Mouse (Mus musculus) lung, adult 2 months (tissue): ENCODE results near the gene Ppp1r15a.

ENCODE experiments used
- CTCF ChIP-seq: fragments of 200-500 bp; IDR thresholded peaks from 2 replicates; pipeline ENCODE4 v1.5.1; 2011; ENCODE audit warnings: mild to moderate bottlenecking, low read length, control low read depth; ENCODE audit not compliant: insufficient read depth
- POLR2A ChIP-seq: fragments of 200-500 bp; IDR thresholded peaks from 2 replicates; pipeline ENCODE4 v1.6.1; 2011; ENCODE audit warnings: low read depth, mild to moderate bottlenecking, control low read depth, low read length, borderline replicate concordance; ENCODE audit errors: extremely low read depth

GRCm38 (mm10) chr7:45554744-45555143 is 28.7 kb upstream of the Ppp1r15a start, which contains the start of gene Hsd17b14:
- TF ChIP-seq CTCF, result no peak
- no peak for TF ChIP-seq POLR2A
